Mouse (Mus musculus): ENCODE data around the gene Cd274.

The Cd274 gene

GRCm38 (mm10) chr19:29422796-29423195, 55.5 kb downstream of the Cd274 start:
- no peak for DNase-seq (ENCODE audit: low read depth, low spot score)

DNA sequence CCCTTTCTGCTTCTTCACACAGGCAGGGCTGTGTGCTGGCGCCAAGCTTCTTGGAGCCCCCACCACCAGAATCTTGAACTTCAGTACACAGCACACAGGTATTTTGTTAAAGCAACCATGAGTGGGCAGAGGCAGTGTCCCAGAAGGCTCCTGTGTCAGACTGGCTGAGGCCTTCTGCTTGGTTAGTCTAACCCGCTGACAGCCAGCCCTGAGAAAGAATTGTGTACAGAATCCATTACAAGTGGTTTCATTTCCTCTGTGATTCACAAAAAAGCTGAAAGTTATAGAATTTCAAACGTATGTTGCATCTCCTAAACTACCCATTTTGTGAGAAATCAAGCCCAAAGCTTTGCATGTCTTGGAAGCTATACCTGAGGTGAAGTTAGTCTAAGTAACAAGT, 63.3 kb downstream of the Cd274 start:
- DNase-seq (ENCODE audit: low read depth, low spot score): no peak

- DNase-seq (ENCODE audit: low read depth, low spot score): no peak
Measured at GRCm38 (mm10) chr19:29430953-29431352, 63.7 kb downstream of the Cd274 start.

DNA sequence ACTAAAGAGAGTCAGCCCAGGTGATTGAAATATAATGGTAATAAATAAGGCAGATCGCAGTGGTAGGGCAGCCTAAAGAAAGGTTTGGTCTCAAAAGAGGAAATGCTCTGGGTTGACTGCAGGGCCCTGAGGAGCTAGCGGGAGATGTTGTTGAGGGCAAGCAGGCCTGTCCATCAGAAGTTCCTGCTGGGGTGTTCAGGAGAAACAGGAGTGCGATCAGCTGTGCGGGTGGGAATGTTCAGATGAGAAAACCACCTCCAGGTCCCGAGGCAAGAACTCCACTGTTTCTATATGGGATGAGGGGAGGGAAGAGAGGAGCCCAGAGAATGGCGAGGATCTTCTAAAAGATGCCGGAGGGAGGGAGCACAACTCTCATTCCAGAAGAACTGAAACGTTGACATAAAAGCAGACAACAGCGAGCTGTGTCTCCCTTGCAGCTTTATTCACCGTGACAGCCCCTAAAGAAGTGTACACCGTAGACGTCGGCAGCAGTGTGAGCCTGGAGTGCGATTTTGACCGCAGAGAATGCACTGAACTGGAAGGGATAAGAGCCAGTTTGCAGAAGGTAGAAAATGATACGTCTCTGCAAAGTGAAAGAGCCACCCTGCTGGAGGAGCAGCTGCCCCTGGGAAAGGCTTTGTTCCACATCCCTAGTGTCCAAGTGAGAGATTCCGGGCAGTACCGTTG, 69.7 kb downstream of the Cd274 start:
- DNase-seq (ENCODE audit: low read depth, low spot score): no peak
